ENCODE assay signal across 8 mouse cellular contexts in the genomic region with DNA sequence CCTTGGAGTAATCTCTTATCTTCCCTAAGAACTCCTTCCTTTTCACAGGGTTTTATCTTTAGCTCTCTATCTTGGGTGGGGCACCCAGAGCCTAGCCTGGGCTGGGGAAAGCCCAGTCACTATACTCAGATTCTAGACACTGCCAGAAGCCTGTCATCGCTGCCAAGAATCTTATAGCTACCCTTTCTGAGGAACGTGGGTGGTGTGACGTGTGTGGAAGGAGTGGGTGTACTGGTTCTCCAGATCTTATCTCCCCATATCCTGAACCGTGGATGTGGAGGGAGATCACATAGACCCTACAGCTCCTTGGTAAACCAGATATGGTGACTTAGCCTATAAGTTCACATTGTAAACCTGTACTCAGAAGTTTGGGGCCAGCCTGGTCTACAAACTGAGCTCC. TPM values are rescaled to one million over a fixed set of nuclear protein-coding genes. Genes with fewer than 3 reads are reported as not detected.
DNase-seq lines count a peak whose midpoint lies in the region; ATAC-seq lines count a peak whose summit lies in the region.

No protein-coding gene starts in this region.

- ATAC-seq in hindbrain, embryonic 11.5 days (ENCODE audit: low FRiP score), result no peak
- peak; percentile 56 for ATAC-seq in inflammation-experienced regulatory T-cells, adult 6 months

- peaks cover 30% of the 10 kb centered on the region for H3K27me3 ChIP-seq in hindbrain, embryonic 10.5 days (ENCODE audit: insufficient read depth, poor library complexity, severe bottlenecking)
- peaks cover 6% of the 10 kb centered on the region for H3K27me3 ChIP-seq in hindbrain, embryonic 11.5 days (ENCODE audit: control insufficient read depth, insufficient read depth, low read length)

- H3K4me3 ChIP-seq in hindbrain, embryonic 10.5 days, result peak overlapping the region; percentile 69
- no peak overlapping the region for H3K4me3 ChIP-seq in hindbrain, embryonic 11.5 days (ENCODE audit: low read depth, low read length)

- H3K9ac ChIP-seq in hindbrain, embryonic 11.5 days (ENCODE audit: low read depth, low read length), result no peak overlapping the region

- no peak overlapping the region for H3K4me2 ChIP-seq in hindbrain, embryonic 11.5 days (replicated peaks; ENCODE audit: low read depth, low read length)

- H3K27ac ChIP-seq in hindbrain, embryonic 10.5 days, result no peak overlapping the region
- H3K27ac ChIP-seq in hindbrain, embryonic 11.5 days (ENCODE audit: low read depth, low read length), result no peak overlapping the region

- DNase-seq in hindbrain, embryonic 10.5 days (ENCODE audit: low spot score), result no peak
- no peak for DNase-seq in hindbrain, embryonic 11.5 days (ENCODE audit: low spot score)
- DNase-seq in T-cell, adult 2 months (ENCODE audit: low spot score), result peak; percentile 85
- DNase-seq in lung, postnatal 4 days, result peak; percentile 67 to 74
- no peak for DNase-seq in cerebellum, postnatal 25 days
- no peak for DNase-seq in adrenal gland, postnatal 14 days
- no peak for DNase-seq in urinary bladder, postnatal 10 days (ENCODE audit: low spot score)

- WGBS in hindbrain, embryonic 10.5 days, result 85% methylated on average over 4 of the region's 4 CpGs
- WGBS in hindbrain, embryonic 11.5 days, result 87% methylated on average over 4 of the region's 4 CpGs

- H3K9me3 ChIP-seq in hindbrain, embryonic 10.5 days, result no peaks in the 10 kb centered on the region
- H3K9me3 ChIP-seq in hindbrain, embryonic 11.5 days (ENCODE audit: control insufficient read depth, low read length), result no peaks in the 10 kb centered on the region

- H3K36me3 ChIP-seq in hindbrain, embryonic 10.5 days, result peaks cover 5% of the 10 kb centered on the region
- H3K36me3 ChIP-seq in hindbrain, embryonic 11.5 days (ENCODE audit: control insufficient read depth, insufficient read depth, low read length), result no peaks in the 10 kb centered on the region

- peaks cover 32% of the 10 kb centered on the region for H3K4me1 ChIP-seq in hindbrain, embryonic 10.5 days (replicated peaks)
- no peaks in the 10 kb centered on the region; the same call in none of the 2 replicates for H3K4me1 ChIP-seq in hindbrain, embryonic 11.5 days (replicated peaks; ENCODE audit: control insufficient read depth, insufficient read depth, low read length)

RNA-seq across cellular contexts. Expression of a gene that starts 0.2 kb away (rescaled TPM):
- 8.8 and 9.7 TPM in 2 replicates for polyA plus RNA-seq in hindbrain, embryonic 10.5 days (2016; fragmentation: Nextera tagmentation; extraction: Ambion mirVana)
- 2.8 and 6.5 TPM in 2 replicates for polyA plus RNA-seq in hindbrain, embryonic 11.5 days (2014; fragmentation: Nextera tagmentation; extraction: Ambion mirVana)
- polyA plus RNA-seq in inflammation-experienced regulatory T-cells, adult 6 months (2017; shearing (Covaris generic)), result 100 to 1,000 TPM in 2 of 3 experiments, 10 to 100 TPM in 1; 85.4 to 124 (median 100) TPM
- total RNA-seq in adrenal gland, postnatal 14 days (2021), result 20.5 and 63.5 TPM in 2 replicates

RNA-seq across cellular contexts. Expression of a gene that starts 5.9 kb away (rescaled TPM):
- polyA plus RNA-seq in hindbrain, embryonic 10.5 days (2016; fragmentation: Nextera tagmentation; extraction: Ambion mirVana), result 4.9 and 5.1 TPM in 2 replicates
- polyA plus RNA-seq in hindbrain, embryonic 11.5 days (2014; fragmentation: Nextera tagmentation; extraction: Ambion mirVana), result 2.6 and 3.4 TPM in 2 replicates
- polyA plus RNA-seq in inflammation-experienced regulatory T-cells, adult 6 months (2017; shearing (Covaris generic)), result 10 to 100 TPM; 53.9 to 59.6 (median 59.2) TPM
- total RNA-seq in adrenal gland, postnatal 14 days (2021), result 34.9 and 42.8 TPM in 2 replicates

RNA-seq across cellular contexts. Expression of a gene that starts 42.5 kb away (rescaled TPM):
- polyA plus RNA-seq in hindbrain, embryonic 10.5 days (2016; fragmentation: Nextera tagmentation; extraction: Ambion mirVana), result 12.1 and 13.4 TPM in 2 replicates
- polyA plus RNA-seq in hindbrain, embryonic 11.5 days (2014; fragmentation: Nextera tagmentation; extraction: Ambion mirVana), result 9.7 and 10.8 TPM in 2 replicates
- polyA plus RNA-seq in inflammation-experienced regulatory T-cells, adult 6 months (2017; shearing (Covaris generic)), result 10 to 100 TPM; 22.0 to 35.2 (median 29.8) TPM
- total RNA-seq in adrenal gland, postnatal 14 days (2021), result 23.1 and 23.9 TPM in 2 replicates

RNA-seq across cellular contexts. Expression of a gene that starts 44.8 kb away (rescaled TPM):
- 1.4 and 2.6 TPM in 2 replicates for polyA plus RNA-seq in hindbrain, embryonic 10.5 days (2016; fragmentation: Nextera tagmentation; extraction: Ambion mirVana)
- 1.6 and 1.9 TPM in 2 replicates for polyA plus RNA-seq in hindbrain, embryonic 11.5 days (2014; fragmentation: Nextera tagmentation; extraction: Ambion mirVana)
- polyA plus RNA-seq in inflammation-experienced regulatory T-cells, adult 6 months (2017; shearing (Covaris generic)), result 1 to 10 TPM in 2 of 3 experiments, under 1 TPM in 1; 0.99 to 3.2 (median 1.3) TPM
- total RNA-seq in adrenal gland, postnatal 14 days (2021), result 2.3 and 2.8 TPM in 2 replicates

Comparison
In these comparisons a context has a peak if more than half of its experiments do, and no peak if none do; other contexts are left out.
1. DNase-seq: peak in T-cell, adult 2 months (single experiment) and lung, postnatal 4 days (2 of 2); none in hindbrain, embryonic 10.5 days (single experiment), hindbrain, embryonic 11.5 days (single experiment), cerebellum, postnatal 25 days (0 of 2), adrenal gland, postnatal 14 days (single experiment) and urinary bladder, postnatal 10 days (single experiment).